Mouse (Mus musculus) right cerebral cortex, adult 2 months (tissue): ENCODE measurements around the gene Hist1h4k.
"Not testable (repeated sequence)": the region's sequence is repeated elsewhere in the genome, so short reads cannot be mapped to it uniquely, and the experiment has no call there.

Source experiments
- DNase-seq, 2 experiments: peaks; one replicate each; pipeline ENCODE4 v3.0.0; 2021 to 2022; ENCODE audit warnings: low spot score in 2 of 2

The Hist1h4k gene

DNA sequence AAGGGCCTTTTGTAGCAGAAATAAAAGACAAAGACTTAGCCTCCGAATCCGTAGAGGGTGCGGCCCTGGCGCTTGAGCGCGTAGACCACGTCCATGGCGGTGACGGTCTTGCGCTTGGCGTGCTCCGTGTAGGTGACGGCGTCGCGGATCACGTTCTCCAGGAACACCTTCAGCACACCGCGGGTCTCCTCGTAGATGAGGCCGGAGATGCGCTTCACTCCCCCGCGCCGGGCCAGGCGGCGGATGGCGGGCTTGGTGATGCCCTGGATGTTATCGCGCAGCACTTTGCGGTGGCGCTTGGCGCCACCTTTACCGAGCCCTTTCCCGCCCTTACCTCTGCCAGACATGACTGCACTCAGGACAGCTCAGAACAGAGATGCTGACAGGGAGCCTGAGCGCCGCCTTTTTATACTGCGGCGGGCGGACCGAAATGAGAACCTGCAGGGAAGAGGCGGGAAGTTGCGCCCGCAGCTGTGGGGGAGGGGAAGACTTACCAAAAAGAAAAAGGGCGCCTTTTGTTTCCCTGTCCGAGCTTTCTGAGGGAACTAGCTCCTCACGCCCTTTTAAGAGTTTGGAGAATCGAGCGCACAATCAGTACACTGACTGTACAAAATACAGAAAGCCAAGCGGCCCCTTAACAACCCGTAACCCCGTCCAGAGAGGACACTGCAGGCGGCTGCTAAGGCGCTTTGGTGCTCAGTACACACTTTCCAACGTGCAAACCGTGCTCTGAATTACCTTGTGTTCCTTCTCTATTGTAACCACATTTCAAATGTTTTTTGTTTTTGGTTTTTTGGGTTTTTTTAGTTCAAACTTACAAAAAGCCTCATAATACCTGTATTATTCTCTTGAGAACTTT lies at the start of gene Hist1h4k:
TSS of gene Hist1h4k (minus strand) at position 347 of the 859 bp plus-strand sequence.
- DNase-seq: peak; percentile 93 to 95

DNA sequence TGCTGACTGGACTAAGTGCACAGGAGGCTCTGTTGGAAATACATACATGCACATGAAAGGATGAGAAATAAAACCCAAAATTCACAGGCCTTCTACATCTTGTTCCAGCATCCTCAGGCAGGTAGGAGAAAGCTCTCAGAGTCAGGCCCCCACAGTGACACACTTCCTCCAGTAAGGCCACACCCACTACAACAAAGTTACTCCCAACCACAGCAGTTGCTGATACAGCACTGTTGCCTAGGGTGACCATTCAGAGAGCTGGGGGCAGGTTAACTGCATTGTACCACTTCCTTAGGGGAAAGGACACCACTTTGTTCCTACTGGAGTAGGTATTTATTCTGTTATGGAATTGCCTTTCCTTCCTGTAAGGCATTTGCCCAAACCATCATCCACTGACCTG lies 46.9 kb upstream of the Hist1h4k start:
- not testable (repeated sequence) for DNase-seq

DNA sequence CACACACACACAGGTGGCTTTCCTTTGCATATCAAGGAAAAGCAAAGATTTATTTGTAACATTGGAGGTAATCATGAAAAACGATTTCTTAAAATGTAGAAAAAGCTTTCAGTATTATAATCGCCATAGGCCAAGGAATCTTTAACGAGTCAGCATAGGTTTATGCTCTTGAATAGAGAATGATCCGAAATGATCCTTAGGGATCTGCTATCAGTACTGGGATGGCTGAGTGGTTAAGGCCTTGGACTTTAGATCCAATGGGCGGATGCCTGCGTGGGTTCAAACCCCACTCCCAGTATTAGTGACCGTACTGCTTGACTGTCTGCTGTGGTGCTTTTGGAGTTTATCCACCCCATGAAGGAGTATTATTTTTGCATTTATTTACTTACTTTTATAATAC lies 45.3 kb upstream of the Hist1h4k start:
- no peak for DNase-seq

DNA sequence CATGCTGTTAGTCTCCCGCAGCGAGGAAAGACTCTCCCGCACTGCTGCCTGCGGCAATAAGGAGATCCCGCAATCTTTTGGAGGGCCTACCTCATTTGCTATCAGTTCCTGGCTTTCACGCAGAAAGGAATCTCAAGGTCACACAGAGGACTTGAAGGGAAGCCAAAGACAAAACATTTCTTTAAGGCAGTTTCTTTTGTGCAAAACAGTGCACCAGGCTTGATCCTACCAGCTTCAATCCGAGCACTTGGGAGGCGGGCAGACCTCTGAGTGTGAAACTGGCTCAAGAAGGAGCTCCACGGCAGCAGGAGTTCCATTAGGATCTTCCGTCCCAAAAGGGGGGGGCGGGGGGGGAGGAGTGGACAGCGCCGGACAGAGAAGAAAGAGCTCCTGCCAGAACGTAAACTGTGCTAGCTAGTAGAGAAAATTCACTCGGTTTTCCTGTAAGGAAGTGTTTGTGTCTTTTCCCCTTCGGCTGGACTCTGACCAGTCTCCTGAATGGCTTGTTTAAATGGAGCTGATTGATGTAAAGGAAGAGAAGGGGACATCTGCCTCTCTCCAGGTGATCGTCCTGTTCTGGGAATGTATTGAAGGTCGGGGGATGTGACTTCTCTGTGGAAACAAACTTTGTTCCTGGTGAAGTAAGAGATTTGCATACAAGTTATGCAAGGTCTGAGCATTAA lies 40.4 kb upstream of the Hist1h4k start:
- DNase-seq: no peak

DNA sequence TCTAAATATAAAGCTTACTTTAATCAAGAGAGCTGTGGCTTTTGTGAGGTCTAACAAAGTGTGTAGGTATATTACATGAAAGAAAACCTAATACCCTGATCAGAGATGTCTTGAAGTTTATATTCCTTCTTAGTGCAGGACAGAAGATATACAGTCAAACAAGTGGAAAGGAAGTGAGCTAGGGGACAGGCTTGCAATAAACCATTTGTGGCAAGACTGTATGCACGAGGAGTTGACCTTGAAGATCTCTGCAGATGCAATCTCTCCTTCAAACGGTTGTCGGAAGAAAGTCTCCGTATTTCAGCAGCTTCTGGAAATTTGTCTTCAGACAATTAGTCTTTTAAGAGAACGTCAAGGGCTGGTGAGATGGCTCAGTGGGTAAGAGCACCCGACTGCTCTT lies 39.6 kb upstream of the Hist1h4k start:
- DNase-seq: no peak

DNA sequence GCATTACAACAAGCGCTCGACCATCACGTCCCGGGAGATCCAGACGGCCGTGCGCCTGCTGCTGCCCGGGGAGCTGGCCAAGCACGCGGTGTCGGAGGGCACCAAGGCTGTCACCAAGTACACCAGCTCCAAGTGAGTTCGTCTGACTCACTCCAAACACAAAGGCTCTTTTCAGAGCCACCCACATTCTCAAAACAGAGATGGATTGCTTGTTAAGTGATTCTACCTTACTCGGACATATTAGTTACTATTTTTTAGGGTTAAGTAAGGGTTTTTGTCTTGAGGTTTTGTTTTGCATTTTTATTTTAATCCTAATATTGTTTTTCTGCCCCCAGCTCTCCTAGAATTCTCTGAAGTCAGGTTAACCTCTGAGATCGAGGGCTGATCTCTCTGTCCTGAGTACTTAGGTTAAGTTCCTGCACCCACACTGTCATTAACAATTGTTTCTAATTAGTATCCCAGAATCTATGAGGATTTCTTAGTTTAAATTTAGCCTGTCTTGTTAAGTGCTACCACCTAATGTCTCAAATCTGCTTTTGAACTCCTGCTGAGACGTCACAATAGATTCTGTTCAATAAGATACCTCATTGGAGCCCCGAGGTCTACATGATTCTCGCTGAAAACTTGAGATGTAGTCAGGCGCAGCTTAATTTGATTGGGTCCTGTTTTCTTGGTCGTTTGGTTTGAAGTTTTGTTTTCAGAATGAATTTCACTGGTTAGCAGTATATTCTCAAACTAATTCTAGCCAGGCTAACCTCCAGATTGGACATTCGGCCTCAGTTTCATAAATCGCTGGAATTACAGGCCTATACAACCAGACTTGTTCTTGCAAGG lies 37.7 kb upstream of the Hist1h4k start:
- DNase-seq: no peak

GRCm38 (mm10) chr13:21786899-21787629 lies 36.8 kb upstream of the Hist1h4k start, which contains the start of the genes Hist1h2an and Hist1h2bp:
Gene Hist1h2an, minus strand, starts transcription at chr13:21787218.
Gene Hist1h2bp, plus strand, starts transcription at chr13:21787461.
- DNase-seq: peak; percentile 88 to 92

DNA sequence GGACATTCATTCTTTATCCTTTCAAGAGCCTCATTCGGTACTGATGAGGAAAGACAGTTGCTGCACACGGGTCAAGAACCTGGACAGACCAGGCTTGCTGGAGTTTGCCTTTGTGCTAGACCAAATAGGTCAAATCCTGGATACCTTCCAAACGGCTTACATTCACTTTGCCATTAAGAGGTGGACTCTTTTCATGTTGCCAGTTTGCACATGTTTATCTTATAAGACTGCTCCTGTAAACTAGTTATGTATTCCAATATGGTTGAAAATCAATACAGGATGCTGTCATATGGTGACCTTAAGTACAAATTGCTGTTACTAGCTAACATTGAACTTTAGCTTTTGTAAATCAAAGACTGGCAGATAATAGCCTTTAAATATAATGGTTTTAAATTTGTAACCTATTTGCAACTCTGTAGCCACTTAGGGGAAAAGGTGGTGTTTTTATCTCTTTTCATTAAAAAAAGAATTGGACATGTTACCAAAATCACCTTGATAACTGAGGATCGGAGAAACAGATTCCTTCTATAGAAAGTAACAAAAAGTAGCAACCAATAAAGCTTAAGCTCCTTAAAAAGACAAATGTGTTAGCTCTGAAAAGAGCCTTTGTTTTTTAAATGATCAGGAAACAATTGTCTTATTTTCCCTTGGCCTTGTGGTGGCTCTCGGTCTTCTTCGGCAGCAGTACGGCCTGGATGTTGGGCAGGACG lies 36.0 kb upstream of the Hist1h4k start:
- no peak for DNase-seq

- no peak for DNase-seq
Observed at GRCm38 (mm10) chr13:21784311-21784710, 34.0 kb upstream of the Hist1h4k start.

- DNase-seq: no peak
Observed at GRCm38 (mm10) chr13:21783734-21784161, 33.4 kb upstream of the Hist1h4k start.

DNA sequence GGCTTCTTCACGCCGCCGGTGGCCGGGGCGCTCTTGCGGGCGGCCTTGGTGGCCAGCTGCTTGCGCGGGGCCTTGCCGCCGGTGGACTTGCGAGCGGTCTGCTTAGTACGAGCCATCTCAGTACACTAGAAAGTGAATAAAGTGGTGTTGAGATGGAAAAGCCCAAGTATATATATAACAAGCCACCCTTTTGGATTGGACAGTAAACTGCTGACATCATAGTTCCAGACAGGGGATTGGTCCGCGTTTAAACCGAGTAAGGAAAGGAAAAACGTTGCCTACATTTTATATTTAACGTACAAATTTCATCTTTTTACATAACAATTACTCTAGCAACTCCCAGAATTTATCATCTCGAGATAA lies 32.9 kb upstream of the Hist1h4k start, which contains the start of gene Hist1h3i:
TSS of gene Hist1h3i (minus strand) at position 116 of the 363 bp plus-strand sequence.
- peak; percentile 58 to 69 for DNase-seq

GRCm38 (mm10) chr13:21782361-21783254 lies 32.3 kb upstream of the Hist1h4k start:
- DNase-seq: peak; percentile 29 to 33

- DNase-seq: no peak
Observed at GRCm38 (mm10) chr13:21781639-21782038, 31.3 kb upstream of the Hist1h4k start.

- no peak for DNase-seq
Observed at GRCm38 (mm10) chr13:21781021-21781555, 30.8 kb upstream of the Hist1h4k start.

GRCm38 (mm10) chr13:21779767-21780731 lies 29.7 kb upstream of the Hist1h4k start, which contains the start of gene Hist1h1b:
Gene Hist1h1b, minus strand, starts transcription at chr13:21780625.
- peak; percentile 69 to 74 for DNase-seq

DNA sequence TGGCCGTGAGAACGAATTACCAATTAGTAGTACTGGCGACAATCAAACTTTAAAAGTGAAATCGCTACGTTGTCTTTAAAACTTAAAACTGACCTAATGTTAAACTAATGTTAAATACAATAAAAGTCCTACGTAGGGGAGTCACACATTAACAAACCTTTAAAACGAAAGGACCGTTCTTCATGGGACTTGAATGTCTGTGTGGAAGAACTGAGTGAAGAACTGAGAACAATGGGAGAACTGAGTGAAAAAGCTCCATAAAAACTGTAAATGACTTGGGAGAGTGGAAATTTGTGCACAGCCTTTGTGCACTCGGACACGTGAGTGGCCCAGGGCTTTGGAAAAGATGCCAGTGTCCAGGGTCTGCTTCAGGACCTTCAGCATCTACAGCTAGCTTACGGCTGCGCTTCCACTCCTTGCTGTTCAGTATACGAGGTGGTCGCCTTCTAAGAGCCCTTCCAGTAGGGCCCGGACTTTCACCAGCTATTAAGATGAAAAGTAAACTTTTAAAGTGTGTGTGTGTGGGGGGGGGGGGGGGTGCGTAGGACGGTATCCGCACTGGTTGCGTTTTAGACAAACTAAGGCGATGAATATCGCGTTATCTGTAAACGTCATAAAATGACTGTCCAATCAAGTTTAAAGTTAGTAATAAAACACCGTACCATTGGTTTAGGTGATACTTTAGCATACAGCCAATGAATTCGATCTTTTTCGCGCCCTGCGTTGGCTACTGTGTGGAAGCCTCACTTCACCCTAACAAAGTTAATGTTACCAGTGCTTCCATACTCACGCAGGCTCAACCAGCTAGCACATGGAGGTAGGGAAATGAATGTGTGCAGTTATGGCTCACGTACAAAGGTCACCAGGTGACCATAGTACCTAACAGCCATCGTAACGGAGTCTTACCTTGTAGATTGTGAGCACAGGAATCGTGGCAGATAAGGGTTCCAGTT lies 28.8 kb upstream of the Hist1h4k start:
- peak; percentile 71 to 80 for DNase-seq

- no peak for DNase-seq
Observed at GRCm38 (mm10) chr13:21755707-21756106, 5.4 kb upstream of the Hist1h4k start.
